Mouse (Mus musculus): ENCODE measurements around the gene Fgf15. TPM values are rescaled to one million over a fixed set of nuclear protein-coding genes. Genes with fewer than 3 reads are reported as not detected.

Gene Fgf15
- total RNA-seq, 2 experiments from 2014 or later = not detected

Other genes with a start within 250 kb of the Fgf15 start
- 1 to 10 TPM; 3.6 to 5.0 TPM for gene Ano1, start 144.6 kb upstream of the Fgf15 start, total RNA-seq (2021)
- not detected for gene Fgf3, start 58.4 kb upstream of the Fgf15 start, total RNA-seq (2021)
- not detected for gene Fgf4, start 49.2 kb upstream of the Fgf15 start, total RNA-seq (2021)
- gene LTO1, start 18.6 kb downstream of the Fgf15 start, total RNA-seq (2021) = 10 to 100 TPM; 27.8 to 32.4 TPM
- 10 to 100 TPM; 27.7 to 37.3 TPM for gene Ccnd1, start 43.4 kb downstream of the Fgf15 start, total RNA-seq (2021)

Measured in layer of hippocampus, postnatal 10 days (tissue).